8 mouse cellular contexts compared by ENCODE assay signal in the genomic region with DNA sequence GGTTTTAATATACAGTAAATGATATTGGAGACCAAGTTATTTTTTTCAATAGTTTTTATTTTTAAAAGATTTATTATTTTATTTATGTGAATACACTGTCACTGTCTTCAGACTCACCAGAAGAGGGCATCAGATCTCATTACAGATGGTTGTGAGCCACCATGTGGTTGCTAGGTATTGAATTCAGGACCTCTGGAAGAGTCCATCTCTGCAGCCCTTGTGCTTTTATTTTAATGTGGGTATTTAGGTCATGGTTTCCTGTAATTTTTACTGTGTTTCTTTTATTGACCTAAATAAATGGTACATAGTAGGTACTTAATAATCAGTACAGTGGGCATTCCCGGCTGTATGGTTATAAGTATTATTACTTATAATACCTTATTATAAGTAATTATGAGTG. TPM values are rescaled to one million over a fixed set of nuclear protein-coding genes. Genes with fewer than 3 reads are reported as not detected.
A peak's percentile ranks its signal among the peaks of the same experiment; 100 is the strongest.
DNase-seq lines count a peak whose midpoint lies in the region; ATAC-seq lines count a peak whose summit lies in the region.

No protein-coding gene starts in this region.

- H3K27me3 ChIP-seq in hindbrain, embryonic 12.5 days, result no peaks in the 10 kb centered on the region
- no peaks in the 10 kb centered on the region for H3K27me3 ChIP-seq in hindbrain, embryonic 13.5 days
- no peaks in the 10 kb centered on the region for H3K27me3 ChIP-seq in megakaryocyte, embryonic 14.5 days (replicated peaks)
- no peaks in the 10 kb centered on the region for H3K27me3 ChIP-seq in splenic B cell, adult 2 months (ENCODE audit: control insufficient read depth, insufficient read depth, low read length, poor library complexity, severe bottlenecking)

- no peak overlapping the region for H3K27ac ChIP-seq in hindbrain, embryonic 12.5 days
- H3K27ac ChIP-seq in hindbrain, embryonic 13.5 days, result no peak overlapping the region

- peak; percentile 14 for DNase-seq in adipocyte (ENCODE audit: low spot score)
- DNase-seq in splenic B cell, adult 2 months (ENCODE audit: low read depth, low spot score), result peak; percentile 51
- no peak for DNase-seq in layer of hippocampus, adult 8-10 months (ENCODE audit: low spot score in 2 of 2)
- no peak for DNase-seq in right cerebral cortex, adult 18-20 months

- H3K36me3 ChIP-seq in hindbrain, embryonic 12.5 days, result no peaks in the 10 kb centered on the region
- no peaks in the 10 kb centered on the region for H3K36me3 ChIP-seq in hindbrain, embryonic 13.5 days
- H3K36me3 ChIP-seq in megakaryocyte, embryonic 14.5 days (replicated peaks; ENCODE audit: low read length), result peaks cover 10% of the 10 kb centered on the region
- no peaks in the 10 kb centered on the region for H3K36me3 ChIP-seq in splenic B cell, adult 2 months (ENCODE audit: control insufficient read depth, insufficient read depth, low read length, poor library complexity, severe bottlenecking)

- no peak overlapping the region for H3K4me2 ChIP-seq in hindbrain, embryonic 12.5 days (replicated peaks)
- no peak overlapping the region for H3K4me2 ChIP-seq in hindbrain, embryonic 13.5 days

- H3K4me1 ChIP-seq in hindbrain, embryonic 12.5 days, result peaks cover 23% of the 10 kb centered on the region
- H3K4me1 ChIP-seq in hindbrain, embryonic 13.5 days (replicated peaks), result peaks cover 34% of the 10 kb centered on the region
- H3K4me1 ChIP-seq in megakaryocyte, embryonic 14.5 days, result peaks cover 66% of the 10 kb centered on the region

- H3K9me3 ChIP-seq in hindbrain, embryonic 12.5 days (replicated peaks), result no peaks in the 10 kb centered on the region
- no peaks in the 10 kb centered on the region for H3K9me3 ChIP-seq in hindbrain, embryonic 13.5 days
- H3K9me3 ChIP-seq in megakaryocyte, embryonic 14.5 days, result no peaks in the 10 kb centered on the region

- ATAC-seq in hindbrain, embryonic 12.5 days (ENCODE audit: low FRiP score), result 0 out of 2 replicates have a peak, but pooled peaks have one; percentile 49
- ATAC-seq in hindbrain, embryonic 13.5 days (ENCODE audit: low FRiP score), result no peak
- ATAC-seq in megakaryocyte, adult 5-6 weeks (ENCODE audit: poor library complexity, severe bottlenecking), result no peak

- H3K4me3 ChIP-seq in hindbrain, embryonic 12.5 days, result no peak overlapping the region
- no peak overlapping the region for H3K4me3 ChIP-seq in hindbrain, embryonic 13.5 days
- H3K4me3 ChIP-seq in megakaryocyte, embryonic 14.5 days (replicated peaks), result peak overlapping the region; percentile 94

- 87% methylated on average over 1 of the region's 1 CpGs for WGBS in hindbrain, embryonic 12.5 days
- 89% methylated on average over 1 of the region's 1 CpGs for WGBS in hindbrain, embryonic 13.5 days

- H3K9ac ChIP-seq in hindbrain, embryonic 12.5 days, result no peak overlapping the region
- no peak overlapping the region for H3K9ac ChIP-seq in hindbrain, embryonic 13.5 days

RNA-seq across cellular contexts. Expression of a gene that starts 56.1 kb away (rescaled TPM):
- 6.6 and 7.5 TPM in 2 replicates for polyA plus RNA-seq in hindbrain, embryonic 12.5 days (2016; fragmentation: Nextera tagmentation; extraction: Ambion mirVana)
- polyA plus RNA-seq in hindbrain, embryonic 13.5 days (2015; fragmentation: Nextera tagmentation; extraction: Ambion mirVana), result 5.8 and 6.7 TPM in 2 replicates
- polyA plus RNA-seq in megakaryocyte, embryonic 14.5 days (2012; ENCODE audit: insufficient read depth, low replicate concordance), result 5.0 and 5.8 TPM in 2 replicates
- 3.5 and 4.2 TPM in 2 replicates for total RNA-seq in megakaryocyte, adult 5-6 weeks (2015)
- total RNA-seq in megakaryocyte, adult 5-6 weeks (2017), result 8.0 and 8.1 TPM in 2 replicates
- 10 to 100 TPM; 76.6 to 82.4 (median 79.9) TPM for total RNA-seq in layer of hippocampus, adult 8-10 months (2022)

RNA-seq across cellular contexts. Expression of a gene that starts 59.4 kb away (rescaled TPM):
- polyA plus RNA-seq in hindbrain, embryonic 12.5 days (2016; fragmentation: Nextera tagmentation; extraction: Ambion mirVana), result 5.0 and 6.5 TPM in 2 replicates
- polyA plus RNA-seq in hindbrain, embryonic 13.5 days (2015; fragmentation: Nextera tagmentation; extraction: Ambion mirVana), result 3.2 and 5.9 TPM in 2 replicates
- polyA plus RNA-seq in megakaryocyte, embryonic 14.5 days (2012; ENCODE audit: insufficient read depth, low replicate concordance), result 18.1 and 29.8 TPM in 2 replicates
- 18.4 and 25.5 TPM in 2 replicates for total RNA-seq in megakaryocyte, adult 5-6 weeks (2015)
- total RNA-seq in megakaryocyte, adult 5-6 weeks (2017), result 27.2 and 39.1 TPM in 2 replicates
- 10 to 100 TPM in 1 of 4 experiments, 1 to 10 TPM in 3; 8.2 to 11.9 (median 8.7) TPM for total RNA-seq in layer of hippocampus, adult 8-10 months (2022)

Comparison
In these comparisons a context has a peak if more than half of its experiments do, and no peak if none do; other contexts are left out.
1. DNase-seq: peak in adipocyte (single experiment) and splenic B cell, adult 2 months (single experiment); none in layer of hippocampus, adult 8-10 months (0 of 2) and right cerebral cortex, adult 18-20 months (single experiment).